Mouse (Mus musculus) midbrain, postnatal 0 days (tissue): ENCODE measurements around the gene Kbtbd6. TPM values are rescaled to one million over a fixed set of nuclear protein-coding genes. Genes with fewer than 3 reads are reported as not detected.
"Not testable (repeated sequence)": the region's sequence is repeated elsewhere in the genome, so short reads cannot be mapped to it uniquely, and the experiment has no call there.

Source experiments
- ATAC-seq: fragments of 200-750 bp; cut with Nextera tagmentation; 2 replicates; pipeline ENCODE4 v1.8.0; 2017; ENCODE audit warnings: moderate number of reproducible peaks, mild to moderate bottlenecking, moderate TSS enrichment, moderate library complexity; ENCODE audit not compliant: low FRiP score
- DNase-seq: peaks from one replicate; pipeline ENCODE4 v3.0.0-alpha.2; 2015; ENCODE audit warnings: low spot score
- H3K27ac ChIP-seq: fragments of 300-500 bp; sonication (generic); 2 replicates; pipeline ENCODE4 v1.5.1; 2014; ENCODE audit warnings: low read depth, mild to moderate bottlenecking, low read length, mixed read lengths
- H3K27me3 ChIP-seq: fragments of 300-500 bp; sonication (generic); 2 replicates; pipeline ENCODE4 v1.6.1; 2014; ENCODE audit warnings: low read length, control low read depth, mixed read lengths; ENCODE audit not compliant: insufficient read depth
- H3K36me3 ChIP-seq: fragments of 300-500 bp; sonication (generic); 2 replicates; pipeline ENCODE4 v1.6.1; 2014; ENCODE audit warnings: low read length, control low read depth, mixed read lengths; ENCODE audit not compliant: insufficient read depth
- H3K4me1 ChIP-seq: fragments of 300-500 bp; sonication (generic); 2 replicates; pipeline ENCODE4 v1.6.1; 2014; ENCODE audit warnings: mild to moderate bottlenecking, control low read depth, antibody characterized with exemption, low read length, mixed read lengths; ENCODE audit not compliant: insufficient read depth
- H3K4me2 ChIP-seq: fragments of 300-500 bp; sonication (generic); 2 replicates; pipeline ENCODE4 v1.6.1; 2014; ENCODE audit warnings: low read depth, mild to moderate bottlenecking, low read length, mixed read lengths; ENCODE audit not compliant: poor library complexity, severe bottlenecking
- H3K4me3 ChIP-seq: fragments of 300-500 bp; sonication (generic); 2 replicates; pipeline ENCODE4 v1.5.1; 2014; ENCODE audit warnings: low read depth, mild to moderate bottlenecking, low read length, moderate library complexity
- H3K9ac ChIP-seq: fragments of 300-500 bp; sonication (generic); replicated peaks from 2 replicates; pipeline ENCODE4 v1.6.1; 2014; ENCODE audit warnings: mild to moderate bottlenecking, low read length, moderate library complexity, mixed read lengths; ENCODE audit not compliant: poor library complexity, severe bottlenecking
- H3K9me3 ChIP-seq: fragments of 300-500 bp; sonication (generic); 2 replicates; pipeline ENCODE4 v1.6.1; 2016; ENCODE audit warnings: low read length, control low read depth
- CTCF ChIP-seq: IDR thresholded peaks from 2 replicates; pipeline ENCODE4 v1.5.1; 2016; ENCODE audit warnings: antibody characterized with exemption, mild to moderate bottlenecking
- WGBS: fragments of 180-500 bp; shearing (Covaris S2); extraction: QIAGEN DNeasy Blood & Tissue Kit; methylation state at CpG from one replicate; pipeline ENCODE4 v1.1.7; 2014; 5-methylcytosine and 5-hydroxymethylcytosine counted together
- polyA plus RNA-seq: library from polyadenylated mRNA; unstranded; fragments of >200 nt; fragmentation: Nextera tagmentation; extraction: Ambion mirVana; gene quantifications from 2 replicates; pipeline ENCODE4 v1.2.1, GENCODE M21; 2015
- total RNA-seq: library from RNA; depleted of rRNA; stranded (reverse); fragments of >200 nt; gene quantifications from 2 replicates; pipeline ENCODE4 v1.2.3, GENCODE M21; 2014

Gene Kbtbd6
- total and polyA plus RNA-seq, 2 experiments from 2014 or later, result 0.83 to 4.2 TPM

DNA sequence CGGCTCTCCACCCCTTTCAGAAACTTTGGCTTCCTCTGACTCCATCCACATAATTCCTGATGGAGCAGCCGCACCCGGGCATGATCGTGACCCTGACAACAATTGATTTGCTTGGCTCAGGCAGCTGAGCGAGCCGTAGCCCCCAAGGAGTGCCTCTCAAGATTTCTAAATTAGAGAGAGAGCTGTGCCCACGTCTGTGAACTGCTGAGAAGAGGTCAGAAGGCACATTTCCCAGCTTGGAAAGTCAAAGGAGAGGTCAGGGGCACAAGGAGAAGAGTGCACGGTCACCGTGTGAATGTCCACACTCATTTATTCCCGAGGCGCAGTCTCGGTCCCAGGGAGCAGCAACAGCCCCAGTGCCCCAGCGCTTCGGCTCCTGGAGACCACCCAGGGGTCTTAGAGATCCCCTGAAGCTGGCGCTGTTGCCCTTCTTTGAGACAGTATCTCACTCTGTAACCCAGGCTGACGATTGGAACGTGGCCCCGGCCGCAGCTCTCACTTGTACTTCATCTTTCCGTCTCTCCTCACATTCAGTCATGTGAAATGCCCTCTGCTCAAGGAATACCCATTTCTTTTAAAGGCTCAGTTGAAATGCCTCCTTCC, 31.5 kb upstream of the Kbtbd6 start:
- H3K36me3 ChIP-seq, result peaks cover 17% of the 10 kb centered on the region; the same call in 1 of the 2 replicates
- 52% methylated on average over 20 of the region's 20 CpGs for WGBS
- no peaks in the 10 kb centered on the region for H3K9me3 ChIP-seq
- no peak overlapping the region for H3K27ac ChIP-seq
- H3K4me1 ChIP-seq, result no peaks in the 10 kb centered on the region
- ATAC-seq (no peak), DNase-seq (peak; percentile 46)
- H3K9ac ChIP-seq, result no peak overlapping the region
- no peaks in the 10 kb centered on the region for H3K27me3 ChIP-seq
- H3K4me3 ChIP-seq, result no peak overlapping the region
- no peak overlapping the region for H3K4me2 ChIP-seq
- TF ChIP-seq CTCF, result 0 out of 2 replicates have a peak, but pooled peaks have one; percentile 19

DNA sequence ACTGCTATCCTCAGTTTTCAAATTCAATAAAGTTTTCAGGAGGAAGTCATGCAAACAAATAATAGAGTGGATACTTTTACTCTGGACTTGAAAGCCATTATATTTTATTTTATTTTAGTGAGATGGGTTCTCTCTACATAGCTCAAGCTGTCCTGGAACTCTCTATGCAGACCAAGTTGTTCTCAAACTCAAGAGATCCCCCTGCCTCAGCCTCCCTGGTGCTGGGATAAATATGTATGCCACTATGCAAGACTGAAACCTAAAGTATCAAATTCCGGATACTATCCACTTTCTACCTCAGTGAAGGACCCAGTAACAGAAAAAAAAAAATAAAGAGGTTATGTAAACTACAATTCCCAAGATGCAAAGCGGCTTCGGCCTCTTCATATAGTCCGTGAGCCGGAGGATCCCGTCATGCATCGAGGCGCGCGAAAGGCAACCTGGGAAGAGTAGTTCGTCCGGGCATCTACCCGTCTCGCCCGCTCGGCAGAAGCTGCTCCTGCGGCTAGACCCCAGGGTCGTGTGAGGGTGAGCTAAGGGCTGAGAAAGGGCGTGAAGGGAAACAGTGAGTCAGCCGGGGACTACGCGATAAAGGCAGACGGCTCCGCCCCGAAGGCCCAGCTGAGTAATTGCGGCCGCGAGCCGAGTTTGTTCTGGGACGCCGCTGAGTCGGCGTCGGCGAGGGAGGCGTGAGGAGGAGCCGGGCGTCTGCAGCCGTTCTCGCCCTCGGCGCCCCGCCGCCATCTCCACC, 25.5 kb upstream of the Kbtbd6 start, which contains the start of gene Kbtbd7:
TSS of gene Kbtbd7 (plus strand) at position 533 of the 751 bp plus-strand sequence.
- H3K4me2 ChIP-seq, result peak within 1 kb of the TSS; percentile 31
- TF ChIP-seq CTCF, result no peak
- H3K36me3 ChIP-seq, result no peaks in the 10 kb centered on the region; the same call in 1 of the 2 replicates
- no peaks in the 10 kb centered on the region for H3K4me1 ChIP-seq
- peak within 1 kb of the TSS; percentile 65 for H3K27ac ChIP-seq
- ATAC-seq (peak; percentile 96), DNase-seq (peak; percentile 97)
- peak within 1 kb of the TSS; percentile 54 for H3K9ac ChIP-seq
- H3K9me3 ChIP-seq, result no peaks in the 10 kb centered on the region
- under 1% methylated on average over 42 of the region's 44 CpGs for WGBS
- H3K4me3 ChIP-seq, result peak within 1 kb of the TSS; percentile 40
- H3K27me3 ChIP-seq, result no peaks in the 10 kb centered on the region

DNA sequence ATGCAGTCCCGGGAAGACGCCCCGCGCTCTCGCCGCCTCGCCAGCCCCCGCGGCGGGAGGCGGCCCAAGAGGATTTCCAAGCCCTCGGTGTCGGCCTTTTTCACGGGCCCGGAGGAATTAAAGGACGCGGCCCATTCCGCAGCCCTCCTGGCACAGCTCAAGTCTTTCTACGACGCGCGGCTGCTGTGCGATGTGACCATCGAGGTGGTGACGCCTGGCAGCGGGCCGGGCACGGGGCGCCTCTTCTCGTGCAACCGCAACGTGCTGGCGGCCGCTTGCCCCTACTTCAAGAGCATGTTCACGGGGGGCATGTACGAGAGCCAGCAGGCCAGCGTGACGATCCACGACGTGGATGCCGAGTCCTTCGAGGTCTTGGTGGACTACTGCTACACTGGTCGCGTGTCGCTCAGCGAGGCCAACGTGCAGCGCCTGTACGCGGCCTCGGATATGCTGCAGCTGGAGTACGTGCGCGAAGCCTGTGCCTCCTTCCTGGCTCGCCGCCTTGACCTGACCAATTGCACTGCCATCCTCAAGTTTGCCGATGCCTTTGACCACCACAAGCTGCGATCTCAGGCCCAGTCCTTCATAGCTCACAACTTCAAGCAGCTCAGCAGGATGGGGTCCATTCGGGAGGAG, 24.8 kb upstream of the Kbtbd6 start:
- DNase-seq, H3K4me1 ChIP-seq, H3K36me3 ChIP-seq, H3K9me3 ChIP-seq, H3K27me3 ChIP-seq: not testable (repeated sequence)
- Histone ChIP-seq H3K27ac (peak overlapping the region; percentile 65; the same call in 1 of the 2 replicates), H3K4me3 (peak overlapping the region; percentile 40), H3K4me2 (peak overlapping the region; percentile 31), H3K9ac (peak overlapping the region; percentile 54)
- peak; percentile 61 for ATAC-seq
- 74% methylated on average over 4 of the region's 59 CpGs for WGBS

DNA sequence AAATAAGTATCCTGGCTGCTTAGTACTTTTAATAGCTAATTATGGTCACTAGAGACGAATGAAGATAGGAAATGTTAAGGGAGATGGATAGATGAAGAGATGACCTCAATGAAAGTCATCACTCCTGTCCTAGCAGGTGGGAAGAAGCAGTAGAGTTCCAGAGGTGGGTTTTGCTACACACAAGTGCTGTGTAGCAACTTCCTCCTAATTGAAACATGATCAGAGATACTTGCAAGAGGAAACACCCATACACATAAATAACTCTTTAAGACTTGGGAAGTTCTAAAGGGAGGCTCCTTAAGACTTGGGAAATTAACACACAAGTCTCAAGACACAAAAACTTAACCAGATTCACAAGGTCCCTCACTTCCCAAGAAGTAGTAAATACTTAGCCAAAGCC, 17.6 kb upstream of the Kbtbd6 start:
- DNase-seq, result no peak
- ATAC-seq, result no peak
- 88% methylated on average over 1 of the region's 1 CpGs for WGBS

GRCm38 (mm10) chr14:79440655-79441054, 11.0 kb upstream of the Kbtbd6 start:
- no peak for TF ChIP-seq CTCF
- Histone ChIP-seq H3K27ac (no peak overlapping the region), H3K4me3 (no peak overlapping the region), H3K36me3 (no peaks in the 10 kb centered on the region), H3K4me2 (no peak overlapping the region), H3K9ac (no peak overlapping the region), H3K27me3 (no peaks in the 10 kb centered on the region), H3K4me1 (peaks cover 3% of the 10 kb centered on the region; the same call in 1 of the 2 replicates), H3K9me3 (no peaks in the 10 kb centered on the region)
- WGBS, result 91% methylated on average over 2 of the region's 2 CpGs
- DNase-seq (no peak), ATAC-seq (no peak)

More for the DNA sequence above, 17.6 kb upstream of the Kbtbd6 start:
- Histone ChIP-seq H3K27me3 (no peaks in the 10 kb centered on the region), H3K4me2 (no peak overlapping the region), H3K36me3 (no peaks in the 10 kb centered on the region), H3K9ac (no peak overlapping the region), H3K4me1 (no peaks in the 10 kb centered on the region), H3K4me3 (no peak overlapping the region), H3K9me3 (no peaks in the 10 kb centered on the region), H3K27ac (no peak overlapping the region)
- TF ChIP-seq CTCF, result no peak
